Mouse (Mus musculus) cerebellum, adult 18-20 months (tissue): ENCODE results near the gene Plxna2.

Source experiments
- DNase-seq, 2 experiments: peaks; one replicate each; pipeline ENCODE4 v3.0.0; 2021

Gene Plxna2

GRCm38 (mm10) chr1:194774754-194775153 lies 156.7 kb downstream of the Plxna2 start:
- no peak for DNase-seq

GRCm38 (mm10) chr1:194775656-194776374 lies 157.8 kb downstream of the Plxna2 start:
- no peak for DNase-seq

- no peak for DNase-seq
Observed at GRCm38 (mm10) chr1:194776510-194777244, 158.7 kb downstream of the Plxna2 start.

- DNase-seq: no peak
Observed at GRCm38 (mm10) chr1:194777608-194778007, 159.6 kb downstream of the Plxna2 start.

GRCm38 (mm10) chr1:194780392-194780791 lies 162.4 kb downstream of the Plxna2 start:
- no peak for DNase-seq

- no peak for DNase-seq
Observed at GRCm38 (mm10) chr1:194780794-194781390, 162.9 kb downstream of the Plxna2 start.

- DNase-seq: no peak
Observed at GRCm38 (mm10) chr1:194781556-194781955, 163.5 kb downstream of the Plxna2 start.

GRCm38 (mm10) chr1:194782325-194782724 lies 164.3 kb downstream of the Plxna2 start:
- no peak for DNase-seq

- DNase-seq: no peak
Observed at GRCm38 (mm10) chr1:194787626-194788025, 169.6 kb downstream of the Plxna2 start.

GRCm38 (mm10) chr1:194793226-194793924 lies 175.4 kb downstream of the Plxna2 start:
- DNase-seq: no peak

- DNase-seq: no peak
Observed at GRCm38 (mm10) chr1:194795316-194795715, 177.3 kb downstream of the Plxna2 start.

- DNase-seq: no peak
Observed at GRCm38 (mm10) chr1:194797843-194798242, 179.8 kb downstream of the Plxna2 start.

GRCm38 (mm10) chr1:194798511-194798910 lies 180.5 kb downstream of the Plxna2 start:
- DNase-seq: no peak

- DNase-seq: no peak
Observed at GRCm38 (mm10) chr1:194808261-194808660, 190.2 kb downstream of the Plxna2 start.

GRCm38 (mm10) chr1:194808681-194809080 lies 190.7 kb downstream of the Plxna2 start:
- no peak for DNase-seq

GRCm38 (mm10) chr1:194809600-194809999 lies 191.6 kb downstream of the Plxna2 start:
- no peak for DNase-seq

GRCm38 (mm10) chr1:194814187-194814586 lies 196.2 kb downstream of the Plxna2 start:
- no peak for DNase-seq

- peak in 1 of 2 experiments; percentile 8 for DNase-seq
Observed at GRCm38 (mm10) chr1:194815547-194815946, 197.5 kb downstream of the Plxna2 start.

- DNase-seq: peak; percentile 72 to 79
Observed at GRCm38 (mm10) chr1:194816913-194817312, 198.9 kb downstream of the Plxna2 start.

GRCm38 (mm10) chr1:194820953-194821352 lies 202.9 kb downstream of the Plxna2 start:
- no peak for DNase-seq

GRCm38 (mm10) chr1:194821721-194822120 lies 203.7 kb downstream of the Plxna2 start:
- no peak for DNase-seq

GRCm38 (mm10) chr1:194828316-194828715 lies 210.3 kb downstream of the Plxna2 start:
- DNase-seq: no peak

GRCm38 (mm10) chr1:194835238-194835637 lies 217.2 kb downstream of the Plxna2 start:
- no peak for DNase-seq
